Mouse (Mus musculus): ENCODE measurements around the gene Shc3. TPM values are rescaled to one million over a fixed set of nuclear protein-coding genes. Genes with fewer than 3 reads are reported as not detected.

The Shc3 gene
- polyA plus RNA-seq, 1 experiment from 2014 or later: 0.04 TPM

DNA sequence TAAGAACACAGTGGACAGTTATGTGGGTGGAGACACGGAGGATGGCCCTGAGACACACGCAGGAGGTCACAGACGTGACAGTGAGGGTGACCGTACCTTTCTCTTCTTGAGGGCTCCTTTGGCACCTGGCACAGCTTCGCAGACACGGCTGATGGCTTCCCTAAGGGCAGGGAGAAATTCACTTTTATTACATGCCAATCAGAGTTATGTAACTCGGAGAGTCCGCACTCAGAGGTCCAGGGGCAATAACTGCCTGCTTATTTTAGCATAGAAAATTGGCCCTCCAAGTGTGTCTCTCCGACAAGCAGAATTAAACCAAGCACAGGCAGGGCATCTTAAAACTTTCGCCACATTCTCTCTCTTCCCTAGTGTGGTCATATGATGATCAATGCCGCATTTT is 86.4 kb downstream of the Shc3 start:
- no peak for TF ChIP-seq CTCF (IDR thresholded peaks at IDR 0.05)
- in situ Hi-C loops (cut with MboI; ENCODE audit: low pct_unique_long_range_greater_than_20kb): no loop called here
- CTCF ChIA-PET: no interaction called here
- peaks cover 3% of the 10 kb centered on the region for H3K27me3 ChIP-seq
- no peak for ATAC-seq
- POLR2A ChIA-PET: no interaction called here
- DNase-seq (ENCODE audit: low read depth, low spot score): no peak

DNA sequence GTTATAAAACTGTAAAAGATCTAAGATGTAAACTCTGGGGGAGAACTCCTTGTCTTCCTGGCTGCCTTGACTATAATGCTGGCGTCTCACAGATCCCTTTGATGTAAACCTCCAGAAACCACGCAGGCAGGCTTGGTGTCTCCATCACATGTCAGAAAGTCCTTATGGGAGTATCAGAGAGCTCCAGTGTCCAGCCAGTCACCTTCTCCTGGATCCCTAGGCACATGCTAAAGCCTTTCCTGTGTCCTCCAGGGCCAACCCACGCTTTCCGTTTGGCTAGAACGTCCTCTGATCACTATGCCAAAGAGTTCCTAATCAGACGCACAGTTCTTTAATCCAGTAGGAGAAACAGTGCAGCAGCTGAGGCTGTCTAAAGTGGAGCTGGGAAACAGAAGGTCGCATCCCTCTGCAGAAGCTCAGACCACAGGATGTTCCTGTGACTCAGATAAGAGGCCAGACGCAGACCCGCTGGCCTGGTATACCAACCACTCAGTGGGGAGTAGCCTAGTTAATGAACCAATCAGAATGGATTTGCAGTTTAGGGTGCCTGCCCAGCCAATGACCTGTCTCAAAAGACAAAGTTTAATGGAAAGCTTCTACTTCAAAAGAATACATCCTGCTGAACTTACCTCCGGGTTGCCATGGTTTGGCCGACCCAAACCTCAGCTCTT is 88.7 kb downstream of the Shc3 start:
- DNase-seq (ENCODE audit: low read depth, low spot score): no peak
- peaks cover 3% of the 10 kb centered on the region for H3K27me3 ChIP-seq
- POLR2A ChIA-PET: interaction anchor here (1.0 kb wide), 1 partner anchor 17 kb away, joined by 3 read pairs; no protein-coding TSS in a partner anchor
- no peak for TF ChIP-seq CTCF (IDR thresholded peaks at IDR 0.05)
- CTCF ChIA-PET: interaction anchor here (1.1 kb wide), 1 partner anchor 9 kb away, joined by 3 read pairs; no protein-coding TSS in a partner anchor
- ATAC-seq: no peak
- in situ Hi-C loops (cut with MboI; ENCODE audit: low pct_unique_long_range_greater_than_20kb): no loop called here

DNA sequence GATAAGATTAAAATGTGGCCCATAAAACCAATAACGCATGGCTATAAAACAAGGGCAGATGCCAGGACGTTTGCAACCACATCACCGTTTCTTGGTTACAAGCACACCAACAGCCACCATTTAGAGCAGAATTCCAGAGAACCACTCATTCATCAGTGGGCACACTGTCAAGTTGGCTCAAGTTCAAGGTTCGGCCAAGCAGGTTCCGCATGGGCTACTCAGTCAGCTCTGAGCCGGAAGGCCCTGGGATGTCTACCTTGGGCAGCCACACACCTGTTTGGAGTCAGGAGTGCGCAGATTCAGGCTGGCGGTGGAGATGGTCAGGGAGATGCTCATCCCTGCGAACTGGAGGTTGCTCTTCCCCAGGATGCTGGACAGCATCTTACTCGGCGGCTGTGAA is 89.4 kb downstream of the Shc3 start:
- ChIA-PET CTCF (no interaction called here), POLR2A (no interaction called here)
- peak; percentile 77 for DNase-seq (ENCODE audit: low read depth, low spot score)
- no peak for TF ChIP-seq CTCF (IDR thresholded peaks at IDR 0.05)
- ATAC-seq: peak; percentile 93
- peaks cover 3% of the 10 kb centered on the region for H3K27me3 ChIP-seq
- in situ Hi-C loops (cut with MboI; ENCODE audit: low pct_unique_long_range_greater_than_20kb): no loop called here

DNA sequence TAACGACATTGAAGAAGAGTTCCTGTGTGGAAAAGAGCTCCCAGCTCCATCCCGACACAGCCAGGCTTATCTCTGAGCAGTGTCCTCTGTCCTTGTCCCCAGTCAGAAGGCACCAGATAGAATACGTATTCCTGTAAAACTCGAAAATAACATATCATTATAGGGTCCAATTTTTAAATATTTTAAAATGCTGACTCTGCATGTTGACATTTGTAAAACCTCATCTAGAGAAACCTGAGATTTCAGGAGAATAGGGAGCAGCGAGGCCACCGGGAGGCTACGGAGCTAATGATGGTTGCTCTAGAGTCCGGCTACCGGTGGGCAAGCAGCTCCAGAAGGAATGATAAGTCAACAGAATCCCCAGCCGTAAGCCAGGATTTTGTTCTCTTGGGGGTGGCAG is 92.2 kb downstream of the Shc3 start:
- in situ Hi-C loops (cut with MboI; ENCODE audit: low pct_unique_long_range_greater_than_20kb): no loop called here
- ChIA-PET POLR2A (no interaction called here), CTCF (interaction anchor here (1.0 kb wide), 1 partner anchor 10 kb away, joined by 3 read pairs; no protein-coding TSS in a partner anchor)
- DNase-seq (ENCODE audit: low read depth, low spot score) (no peak), ATAC-seq (no peak)
- no peak for TF ChIP-seq CTCF (IDR thresholded peaks at IDR 0.05)
- peaks cover 4% of the 10 kb centered on the region for H3K27me3 ChIP-seq

DNA sequence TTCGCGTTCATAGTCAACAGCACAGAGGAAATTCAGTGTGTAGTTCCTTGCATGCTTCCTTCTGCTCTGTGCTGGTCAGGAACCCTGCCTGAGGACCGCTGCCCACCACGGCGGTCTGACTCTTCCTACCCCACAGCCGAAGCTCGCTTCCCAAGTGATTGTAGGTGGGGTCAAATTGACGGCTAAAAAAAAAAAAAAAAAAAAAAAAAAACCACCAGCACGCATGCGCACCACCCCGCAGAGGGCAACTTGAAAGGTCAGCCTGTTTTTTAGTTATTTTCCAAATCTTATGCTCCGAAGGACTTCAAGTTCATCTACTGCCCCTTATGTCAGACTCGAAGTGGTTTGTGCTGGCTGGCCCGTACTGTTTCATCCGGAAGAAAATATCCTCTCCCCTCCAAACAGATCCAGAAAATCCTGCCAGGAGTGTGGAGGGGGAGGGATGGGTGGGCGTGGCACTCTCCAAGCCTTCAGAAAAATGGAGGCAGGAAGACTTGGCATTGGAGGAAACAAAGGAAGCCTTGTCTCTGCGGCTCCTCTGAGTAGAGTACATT is 100.4 kb downstream of the Shc3 start:
- H3K27me3 ChIP-seq: peaks cover 7% of the 10 kb centered on the region
- in situ Hi-C loops (cut with MboI; ENCODE audit: low pct_unique_long_range_greater_than_20kb): no loop called here
- DNase-seq (ENCODE audit: low read depth, low spot score) (no peak), ATAC-seq (no peak)
- POLR2A ChIA-PET: no interaction called here
- CTCF ChIA-PET: no interaction called here
- no peak for TF ChIP-seq CTCF (IDR thresholded peaks at IDR 0.05)

DNA sequence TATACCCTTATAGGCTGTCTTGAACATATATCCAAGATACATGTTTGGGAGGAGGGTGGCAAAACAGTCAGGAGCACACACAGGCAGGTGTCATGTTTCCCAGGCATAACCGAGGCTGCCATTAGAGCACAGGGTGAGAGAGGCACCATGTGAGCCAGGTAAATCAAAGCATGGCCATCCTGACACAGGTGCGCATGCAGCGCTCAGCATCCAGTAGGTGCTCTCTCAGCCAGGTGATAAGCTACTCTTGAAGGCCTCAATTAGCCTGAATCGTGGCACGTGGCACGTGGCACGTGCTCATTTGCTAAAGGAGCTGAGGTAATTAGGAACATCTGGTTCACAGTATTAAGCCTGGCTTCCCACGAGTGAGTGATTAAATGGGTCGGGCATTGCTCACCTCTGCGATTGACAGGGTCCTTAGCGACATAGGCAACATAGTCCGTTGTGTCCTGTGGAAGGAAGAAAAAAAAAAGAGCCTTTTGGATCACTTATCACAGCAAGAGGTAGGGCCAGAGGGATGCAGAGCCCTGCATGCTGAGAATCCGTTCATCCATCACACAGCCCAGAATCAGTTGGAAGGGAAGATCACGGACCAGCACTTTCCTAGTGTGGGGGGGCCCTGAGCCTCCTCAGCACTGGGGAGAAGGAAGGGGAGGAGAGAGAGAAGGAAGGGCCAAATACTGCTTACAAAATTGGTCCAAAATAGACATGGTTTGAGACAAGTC is 102.9 kb downstream of the Shc3 start:
- POLR2A ChIA-PET: no interaction called here
- CTCF ChIA-PET: interaction anchor here (1.0 kb wide), 1 partner anchor 11 kb away, joined by 3 read pairs; no protein-coding TSS in a partner anchor
- TF ChIP-seq CTCF (IDR thresholded peaks at IDR 0.05): no peak
- in situ Hi-C loops (cut with MboI; ENCODE audit: low pct_unique_long_range_greater_than_20kb): no loop called here
- DNase-seq (ENCODE audit: low read depth, low spot score): no peak
- peaks cover 7% of the 10 kb centered on the region for H3K27me3 ChIP-seq
- no peak for ATAC-seq

DNA sequence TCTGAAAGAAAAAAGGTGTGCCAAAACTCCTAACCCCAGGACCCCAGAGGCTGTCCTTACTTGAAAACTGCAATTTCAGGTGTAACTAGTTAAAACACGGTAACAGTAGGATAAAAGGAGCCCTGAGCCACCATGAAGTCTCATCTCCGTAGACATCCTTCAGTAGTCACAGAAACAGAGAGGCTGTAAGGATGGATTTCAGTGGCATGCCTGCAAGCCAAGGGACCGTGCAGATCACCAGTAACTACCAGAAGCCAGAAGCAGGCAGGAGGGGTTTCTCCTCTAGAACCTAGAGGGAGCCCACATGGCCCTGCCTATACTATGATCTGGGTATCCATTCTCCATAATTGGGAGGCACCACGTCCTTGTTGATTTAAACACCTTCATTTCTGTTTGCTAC is 104.9 kb downstream of the Shc3 start:
- in situ Hi-C loops (cut with MboI; ENCODE audit: low pct_unique_long_range_greater_than_20kb): no loop called here
- peaks cover 7% of the 10 kb centered on the region for H3K27me3 ChIP-seq
- no peak for TF ChIP-seq CTCF (IDR thresholded peaks at IDR 0.05)
- DNase-seq (ENCODE audit: low read depth, low spot score) (no peak), ATAC-seq (no peak)
- ChIA-PET CTCF (no interaction called here), POLR2A (no interaction called here)

DNA sequence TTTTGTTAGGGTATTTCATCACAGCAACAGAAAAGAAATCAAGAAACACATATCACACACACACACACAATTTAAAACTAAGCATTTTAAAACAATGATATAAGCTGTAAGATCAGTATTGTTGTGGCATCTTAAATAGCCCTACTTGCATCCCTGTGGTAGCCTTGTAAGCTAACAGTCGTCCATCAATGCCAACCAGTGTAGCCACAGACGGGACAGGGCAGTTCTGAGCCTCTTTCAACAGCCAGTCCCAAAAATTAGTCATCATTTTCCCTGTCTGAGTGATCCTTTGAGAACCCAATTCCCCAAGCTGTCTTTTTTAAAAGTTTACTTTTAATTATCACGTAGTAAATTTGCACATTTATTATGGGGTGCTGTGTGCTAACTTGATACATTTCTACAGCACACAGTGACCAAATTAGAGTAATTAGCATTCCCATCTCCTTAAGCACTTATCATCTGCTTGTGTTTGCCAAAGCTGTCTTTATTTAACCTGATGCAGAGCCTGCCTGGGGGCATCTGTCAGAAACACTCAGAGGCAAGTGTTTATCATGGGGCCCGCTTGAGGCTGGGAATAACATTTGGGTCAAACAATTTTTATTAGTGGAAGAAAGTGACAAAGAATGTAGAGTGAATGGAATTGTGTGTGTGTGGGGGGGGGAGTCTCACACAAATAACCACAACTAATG is 112.9 kb downstream of the Shc3 start:
- ChIA-PET CTCF (no interaction called here), POLR2A (no interaction called here)
- TF ChIP-seq CTCF (IDR thresholded peaks at IDR 0.05): no peak
- in situ Hi-C loops (cut with MboI; ENCODE audit: low pct_unique_long_range_greater_than_20kb): loop anchor here (10.0 kb wide), 1 partner anchor 158 kb away; no protein-coding TSS in a partner anchor
- peaks cover 7% of the 10 kb centered on the region for H3K27me3 ChIP-seq
- ATAC-seq (peak; percentile 69), DNase-seq (ENCODE audit: low read depth, low spot score) (peak; percentile 46)

DNA sequence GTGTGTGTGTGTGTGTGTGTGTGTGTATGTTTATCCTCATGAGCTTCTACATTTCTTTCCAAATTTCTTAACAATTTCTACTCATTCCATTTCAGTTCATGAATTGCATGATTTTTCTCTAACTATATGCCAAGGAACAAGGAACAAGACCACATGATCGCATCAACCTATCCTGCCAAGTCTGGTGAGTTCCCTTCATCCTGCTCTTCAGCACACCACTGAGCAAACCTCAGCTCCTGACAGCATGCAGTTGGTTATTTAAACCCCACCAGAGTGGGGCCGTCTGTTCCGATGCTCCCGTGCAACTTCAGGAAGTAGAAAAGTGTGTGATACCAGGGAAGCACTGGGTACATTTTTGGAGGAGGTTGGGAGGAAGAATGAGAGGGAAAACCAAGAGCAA is 122.7 kb downstream of the Shc3 start:
- POLR2A ChIA-PET: no interaction called here
- TF ChIP-seq CTCF (IDR thresholded peaks at IDR 0.05): no peak
- no peak for ATAC-seq

DNA sequence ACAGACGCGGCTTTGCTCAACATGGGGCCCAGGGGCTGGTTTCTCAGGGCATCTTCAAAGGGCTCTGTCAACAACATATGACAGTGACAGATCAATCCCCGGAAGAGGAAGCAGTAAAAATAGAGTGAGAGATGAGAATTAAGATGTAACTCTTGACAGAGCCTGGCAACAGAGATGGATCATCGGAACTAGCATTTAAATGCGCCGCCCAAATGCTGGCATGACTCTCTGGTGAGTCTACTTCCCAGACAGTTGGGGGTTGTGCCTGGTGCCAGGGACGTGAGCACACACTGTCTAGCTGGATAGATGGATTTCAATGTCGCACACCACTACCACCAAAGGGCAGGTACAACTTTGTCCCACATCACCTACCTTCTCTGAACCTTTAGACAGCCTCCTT is 126.3 kb downstream of the Shc3 start:
- DNase-seq (ENCODE audit: low read depth, low spot score) (no peak), ATAC-seq (no peak)
- in situ Hi-C loops (cut with MboI; ENCODE audit: low pct_unique_long_range_greater_than_20kb): loop anchor here (25.0 kb wide), 1 partner anchor 1231 kb away; no protein-coding TSS in a partner anchor
- TF ChIP-seq CTCF (IDR thresholded peaks at IDR 0.05): no peak
- H3K27me3 ChIP-seq: peaks cover 27% of the 10 kb centered on the region
- POLR2A ChIA-PET: no interaction called here
- CTCF ChIA-PET: no interaction called here

More for the DNA sequence above, 122.7 kb downstream of the Shc3 start:
- no peak for DNase-seq (ENCODE audit: low read depth, low spot score)
- CTCF ChIA-PET: interaction anchor here (1.0 kb wide), 1 partner anchor 195 kb away, joined by 3 read pairs; no protein-coding TSS in a partner anchor
- peaks cover 20% of the 10 kb centered on the region for H3K27me3 ChIP-seq
- in situ Hi-C loops (cut with MboI; ENCODE audit: low pct_unique_long_range_greater_than_20kb): loop anchor here (25.0 kb wide), 1 partner anchor 1234 kb away; no protein-coding TSS in a partner anchor

All from Patski (cell line).